Mouse (Mus musculus): Measurements from ENCODE around the gene Vps53. TPM values are rescaled to one million over a fixed set of nuclear protein-coding genes. Genes with fewer than 3 reads are reported as not detected.

Gene Vps53
- polyA plus RNA-seq, 1 experiment = 23.1 TPM

- Histone ChIP-seq H3K27ac (ENCODE audit: insufficient read depth, low read depth, low read length) (no peak overlapping the region), H3K27me3 (ENCODE audit: control insufficient read depth, insufficient read depth, low read length) (no peaks in the 10 kb centered on the region), H3K4me1 (ENCODE audit: control insufficient read depth, insufficient read depth, insufficient read length, low read length) (no peaks in the 10 kb centered on the region), H3K36me3 (ENCODE audit: control insufficient read depth, insufficient read depth, low read length) (peaks cover 14% of the 10 kb centered on the region), H3K4me3 (ENCODE audit: low read depth, low read length) (no peak overlapping the region)
- TF ChIP-seq CTCF (IDR thresholded peaks at IDR 0.05; ENCODE audit: extremely low read depth, insufficient read length, insufficient replicate concordance, low read depth, low read length) (0 out of 2 replicates have a peak, but pooled peaks have one; percentile 4), POLR2A (IDR thresholded peaks at IDR 0.05; ENCODE audit: low read depth, low read length) (no peak)
- WGBS = 19% methylated on average over 5 of the region's 5 CpGs
Measured at GRCm38 (mm10) chr11:76167079-76167765, 12.2 kb downstream of the Vps53 start.

DNA sequence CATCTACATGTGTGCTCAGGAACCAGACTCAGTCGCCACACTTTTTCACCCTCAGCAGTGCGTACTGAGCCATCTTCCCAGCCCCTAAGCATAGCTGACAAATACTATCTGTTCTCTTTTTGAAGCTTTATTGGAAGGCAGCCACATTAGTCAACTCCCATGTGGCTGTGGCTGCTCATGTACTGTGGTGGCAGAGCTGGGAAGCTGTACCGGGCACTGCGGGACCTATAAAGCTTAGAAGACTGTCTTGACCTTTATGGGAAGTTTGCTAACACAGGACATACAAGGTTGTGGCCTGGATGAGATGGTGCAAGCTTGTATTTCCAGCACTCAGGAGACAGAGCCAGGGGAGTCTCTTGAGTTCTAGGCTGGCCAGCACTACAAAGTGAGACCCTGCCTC, 12.8 kb downstream of the Vps53 start:
- no peak overlapping the region for H3K27ac ChIP-seq (ENCODE audit: insufficient read depth, low read depth, low read length)
- H3K4me3 ChIP-seq (ENCODE audit: low read depth, low read length) = no peak overlapping the region
- peaks cover 15% of the 10 kb centered on the region for H3K36me3 ChIP-seq (ENCODE audit: control insufficient read depth, insufficient read depth, low read length)
- TF ChIP-seq POLR2A (IDR thresholded peaks at IDR 0.05; ENCODE audit: low read depth, low read length) = no peak
- TF ChIP-seq CTCF (IDR thresholded peaks at IDR 0.05; ENCODE audit: extremely low read depth, insufficient read length, insufficient replicate concordance, low read depth, low read length) = no peak
- H3K4me1 ChIP-seq (ENCODE audit: control insufficient read depth, insufficient read depth, insufficient read length, low read length) = no peaks in the 10 kb centered on the region
- H3K27me3 ChIP-seq (ENCODE audit: control insufficient read depth, insufficient read depth, low read length) = no peaks in the 10 kb centered on the region
- WGBS = 89% methylated on average over 4 of the region's 4 CpGs

DNA sequence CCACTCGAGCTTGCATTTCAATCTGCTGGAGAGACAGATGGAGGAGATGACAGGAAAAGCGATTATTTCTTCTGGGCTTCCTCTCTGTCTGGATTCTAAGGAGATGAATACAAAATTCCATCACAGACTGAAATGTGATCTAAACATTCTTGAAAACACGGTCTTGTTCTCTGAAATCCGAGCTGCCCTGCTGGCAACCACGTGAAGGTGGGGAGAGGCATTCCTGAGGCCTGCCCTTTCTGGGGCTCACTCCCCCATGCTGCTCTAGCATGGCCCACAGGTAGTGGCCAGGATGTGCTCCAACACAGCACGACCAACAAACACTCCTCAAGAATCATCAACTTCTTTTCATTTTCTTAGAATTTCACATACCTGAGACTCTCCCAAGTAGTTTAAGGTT, 19.2 kb downstream of the Vps53 start:
- H3K4me3 ChIP-seq (ENCODE audit: low read depth, low read length) = no peak overlapping the region
- H3K27ac ChIP-seq (ENCODE audit: insufficient read depth, low read depth, low read length) = no peak overlapping the region
- 69% methylated on average over 6 of the region's 6 CpGs for WGBS
- H3K4me1 ChIP-seq (ENCODE audit: control insufficient read depth, insufficient read depth, insufficient read length, low read length) = no peaks in the 10 kb centered on the region
- H3K36me3 ChIP-seq (ENCODE audit: control insufficient read depth, insufficient read depth, low read length) = peaks cover 42% of the 10 kb centered on the region
- TF ChIP-seq POLR2A (IDR thresholded peaks at IDR 0.05; ENCODE audit: low read depth, low read length) (no peak), CTCF (IDR thresholded peaks at IDR 0.05; ENCODE audit: extremely low read depth, insufficient read length, insufficient replicate concordance, low read depth, low read length) (no peak)
- H3K27me3 ChIP-seq (ENCODE audit: control insufficient read depth, insufficient read depth, low read length) = no peaks in the 10 kb centered on the region

- H3K27ac ChIP-seq (ENCODE audit: insufficient read depth, low read depth, low read length) = no peak overlapping the region
- H3K4me3 ChIP-seq (ENCODE audit: low read depth, low read length) = no peak overlapping the region
- 91% methylated on average over 2 of the region's 2 CpGs for WGBS
- H3K36me3 ChIP-seq (ENCODE audit: control insufficient read depth, insufficient read depth, low read length) = peaks cover 40% of the 10 kb centered on the region
- H3K4me1 ChIP-seq (ENCODE audit: control insufficient read depth, insufficient read depth, insufficient read length, low read length) = peaks cover 3% of the 10 kb centered on the region; the same call in 1 of the 2 replicates
- TF ChIP-seq POLR2A (IDR thresholded peaks at IDR 0.05; ENCODE audit: low read depth, low read length) (no peak), CTCF (IDR thresholded peaks at IDR 0.05; ENCODE audit: extremely low read depth, insufficient read length, insufficient replicate concordance, low read depth, low read length) (no peak)
- H3K27me3 ChIP-seq (ENCODE audit: control insufficient read depth, insufficient read depth, low read length) = no peaks in the 10 kb centered on the region
Measured at GRCm38 (mm10) chr11:76158375-76158774, 21.1 kb downstream of the Vps53 start.

DNA sequence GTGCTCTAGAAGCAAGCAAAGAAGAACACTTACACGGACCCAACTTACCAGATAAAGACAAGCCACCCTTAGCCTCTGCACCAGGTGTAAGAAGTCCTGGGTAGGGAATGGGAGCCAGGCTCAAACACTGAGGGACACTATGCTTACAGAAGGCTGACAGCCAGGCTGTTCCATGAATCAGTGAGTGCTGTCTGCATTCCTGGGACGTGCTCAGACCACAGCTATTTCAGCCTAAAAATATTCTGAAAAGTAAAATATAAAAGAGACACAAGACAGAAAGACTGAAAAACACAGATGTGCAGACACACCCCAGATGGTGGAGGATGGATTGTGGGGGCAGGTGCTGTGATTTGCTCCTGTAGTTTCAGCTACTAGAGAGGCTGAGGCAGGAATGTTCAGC, 24.6 kb downstream of the Vps53 start:
- no peak overlapping the region for H3K4me3 ChIP-seq (ENCODE audit: low read depth, low read length)
- 81% methylated on average over 2 of the region's 2 CpGs for WGBS
- H3K36me3 ChIP-seq (ENCODE audit: control insufficient read depth, insufficient read depth, low read length) = peaks cover 20% of the 10 kb centered on the region
- no peaks in the 10 kb centered on the region for H3K27me3 ChIP-seq (ENCODE audit: control insufficient read depth, insufficient read depth, low read length)
- H3K4me1 ChIP-seq (ENCODE audit: control insufficient read depth, insufficient read depth, insufficient read length, low read length) = peaks cover 3% of the 10 kb centered on the region; the same call in 1 of the 2 replicates
- H3K27ac ChIP-seq (ENCODE audit: insufficient read depth, low read depth, low read length) = no peak overlapping the region
- TF ChIP-seq CTCF (IDR thresholded peaks at IDR 0.05; ENCODE audit: extremely low read depth, insufficient read length, insufficient replicate concordance, low read depth, low read length) (no peak), POLR2A (IDR thresholded peaks at IDR 0.05; ENCODE audit: low read depth, low read length) (no peak)

- Histone ChIP-seq H3K27ac (ENCODE audit: insufficient read depth, low read depth, low read length) (no peak overlapping the region), H3K4me3 (ENCODE audit: low read depth, low read length) (no peak overlapping the region), H3K4me1 (ENCODE audit: control insufficient read depth, insufficient read depth, insufficient read length, low read length) (peaks cover 3% of the 10 kb centered on the region; the same call in 1 of the 2 replicates), H3K36me3 (ENCODE audit: control insufficient read depth, insufficient read depth, low read length) (peaks cover 18% of the 10 kb centered on the region), H3K27me3 (ENCODE audit: control insufficient read depth, insufficient read depth, low read length) (no peaks in the 10 kb centered on the region)
- 93% methylated on average over 2 of the region's 2 CpGs for WGBS
- TF ChIP-seq POLR2A (IDR thresholded peaks at IDR 0.05; ENCODE audit: low read depth, low read length) = no peak
- TF ChIP-seq CTCF (IDR thresholded peaks at IDR 0.05; ENCODE audit: extremely low read depth, insufficient read length, insufficient replicate concordance, low read depth, low read length) = no peak
Measured at GRCm38 (mm10) chr11:76154200-76154599, 25.2 kb downstream of the Vps53 start.

- no peaks in the 10 kb centered on the region for H3K27me3 ChIP-seq (ENCODE audit: control insufficient read depth, insufficient read depth, low read length)
- no peak overlapping the region for H3K27ac ChIP-seq (ENCODE audit: insufficient read depth, low read depth, low read length)
- TF ChIP-seq CTCF (IDR thresholded peaks at IDR 0.05; ENCODE audit: extremely low read depth, insufficient read length, insufficient replicate concordance, low read depth, low read length) (no peak), POLR2A (IDR thresholded peaks at IDR 0.05; ENCODE audit: low read depth, low read length) (no peak)
- H3K36me3 ChIP-seq (ENCODE audit: control insufficient read depth, insufficient read depth, low read length) = peaks cover 15% of the 10 kb centered on the region
- peaks cover 3% of the 10 kb centered on the region; the same call in 1 of the 2 replicates for H3K4me1 ChIP-seq (ENCODE audit: control insufficient read depth, insufficient read depth, insufficient read length, low read length)
- H3K4me3 ChIP-seq (ENCODE audit: low read depth, low read length) = no peak overlapping the region
- WGBS = 76% methylated on average over 5 of the region's 5 CpGs
Measured at GRCm38 (mm10) chr11:76153236-76153951, 26.1 kb downstream of the Vps53 start.
